Mouse (Mus musculus) forebrain, embryonic 13.5 days (tissue): ENCODE measurements at regions not wholly inside any gene's neighbourhood (a gene's known extent, or its start where the extent isn't known, plus 50 kb on each side); places are given as distances from the start of the nearest gene placed in this dataset.
A peak's percentile ranks its signal among the peaks of the same experiment; 100 is the strongest.

Experiments used
- ATAC-seq: fragments of 200-750 bp; cut with Nextera tagmentation; 2 replicates; pipeline ENCODE4 v1.8.0; 2017
- H3K27ac ChIP-seq: fragments of 300-500 bp; sonication (generic); 2 replicates; pipeline ENCODE4 v1.5.1; 2015; ENCODE audit warnings: inconsistent platforms, mild to moderate bottlenecking, moderate library complexity
- H3K27me3 ChIP-seq: fragments of 300-500 bp; sonication (generic); 2 replicates; pipeline ENCODE4 v1.6.1; 2015; ENCODE audit warnings: mild to moderate bottlenecking, inconsistent platforms
- H3K36me3 ChIP-seq: fragments of 300-500 bp; sonication (generic); 2 replicates; pipeline ENCODE4 v1.6.1; 2015; ENCODE audit warnings: mild to moderate bottlenecking, inconsistent platforms; ENCODE audit not compliant: poor library complexity, severe bottlenecking
- H3K4me1 ChIP-seq: fragments of 300-500 bp; sonication (generic); 2 replicates; pipeline ENCODE4 v1.6.1; 2015; ENCODE audit warnings: inconsistent platforms
- H3K4me2 ChIP-seq: fragments of 300-500 bp; sonication (generic); 2 replicates; pipeline ENCODE4 v1.6.1; 2015; ENCODE audit warnings: inconsistent platforms, mild to moderate bottlenecking, moderate library complexity
- H3K4me3 ChIP-seq: fragments of 300-500 bp; sonication (generic); 2 replicates; pipeline ENCODE4 v1.5.1; 2015; ENCODE audit warnings: mild to moderate bottlenecking, inconsistent platforms
- H3K9ac ChIP-seq: fragments of 300-500 bp; sonication (generic); 2 replicates; pipeline ENCODE4 v1.6.1; 2015; ENCODE audit warnings: mild to moderate bottlenecking, inconsistent platforms
- H3K9me3 ChIP-seq: fragments of 300-500 bp; sonication (generic); replicated peaks from 2 replicates; pipeline ENCODE4 v1.6.1; 2016; ENCODE audit warnings: inconsistent platforms
- WGBS: fragments of 180-500 bp; shearing (Covaris S2); methylation state at CpG from one replicate; pipeline ENCODE4 v1.1.7; 2015; 5-methylcytosine and 5-hydroxymethylcytosine counted together

- H3K9me3 ChIP-seq, result no peaks in the 10 kb centered on the region
- H3K4me2 ChIP-seq, result no peak overlapping the region
- H3K27ac ChIP-seq, result no peak overlapping the region
- no peaks in the 10 kb centered on the region for H3K36me3 ChIP-seq
- ATAC-seq, result no peak
- no peaks in the 10 kb centered on the region for H3K4me1 ChIP-seq
- no peaks in the 10 kb centered on the region for H3K27me3 ChIP-seq
- no peak overlapping the region for H3K4me3 ChIP-seq
- H3K9ac ChIP-seq, result no peak overlapping the region
These were observed 68.1 kb downstream of the Cenpw start for GRCm38 (mm10) chr10:30132243-30132642.

GRCm38 (mm10) chr10:30110341-30110740, 90.0 kb downstream of the Cenpw start:
- WGBS, result 81% methylated on average over 3 of the region's 3 CpGs
- Histone ChIP-seq H3K9me3 (no peaks in the 10 kb centered on the region), H3K27ac (no peak overlapping the region), H3K4me2 (no peak overlapping the region), H3K36me3 (no peaks in the 10 kb centered on the region), H3K4me1 (no peaks in the 10 kb centered on the region), H3K9ac (no peak overlapping the region), H3K4me3 (no peak overlapping the region), H3K27me3 (no peaks in the 10 kb centered on the region)
- no peak for ATAC-seq

GRCm38 (mm10) chr10:30102443-30102842, 97.9 kb downstream of the Cenpw start:
- no peak for ATAC-seq
- H3K4me2 ChIP-seq, result no peak overlapping the region
- no peak overlapping the region for H3K27ac ChIP-seq
- H3K36me3 ChIP-seq, result no peaks in the 10 kb centered on the region
- H3K27me3 ChIP-seq, result no peaks in the 10 kb centered on the region
- no peak overlapping the region for H3K9ac ChIP-seq
- H3K9me3 ChIP-seq, result no peaks in the 10 kb centered on the region
- H3K4me3 ChIP-seq, result no peak overlapping the region
- no peaks in the 10 kb centered on the region for H3K4me1 ChIP-seq

- Histone ChIP-seq H3K4me1 (no peaks in the 10 kb centered on the region), H3K36me3 (no peaks in the 10 kb centered on the region), H3K9me3 (no peaks in the 10 kb centered on the region), H3K9ac (no peak overlapping the region), H3K4me3 (no peak overlapping the region), H3K27me3 (no peaks in the 10 kb centered on the region), H3K4me2 (no peak overlapping the region), H3K27ac (no peak overlapping the region)
- ATAC-seq, result no peak
These were observed 105.8 kb downstream of the Cenpw start for GRCm38 (mm10) chr10:30094603-30095002.

GRCm38 (mm10) chr10:30091549-30091948, 108.8 kb downstream of the Cenpw start:
- Histone ChIP-seq H3K9ac (no peak overlapping the region), H3K4me2 (no peak overlapping the region), H3K36me3 (no peaks in the 10 kb centered on the region), H3K27me3 (no peaks in the 10 kb centered on the region), H3K27ac (no peak overlapping the region), H3K4me1 (no peaks in the 10 kb centered on the region), H3K4me3 (no peak overlapping the region), H3K9me3 (no peaks in the 10 kb centered on the region)
- no peak for ATAC-seq
- WGBS, result 0% methylated on average over 1 of the region's 1 CpGs

- Histone ChIP-seq H3K27ac (no peak overlapping the region), H3K9ac (no peak overlapping the region), H3K4me3 (no peak overlapping the region), H3K9me3 (no peaks in the 10 kb centered on the region), H3K4me1 (no peaks in the 10 kb centered on the region), H3K4me2 (no peak overlapping the region), H3K27me3 (no peaks in the 10 kb centered on the region), H3K36me3 (no peaks in the 10 kb centered on the region)
- peak; percentile 76; the same call in 1 of the 2 replicates for ATAC-seq
- 48% methylated on average over 7 of the region's 7 CpGs for WGBS
These were observed 111.0 kb downstream of the Cenpw start for GRCm38 (mm10) chr10:30089406-30089805.

GRCm38 (mm10) chr10:30085059-30085458, 115.3 kb downstream of the Cenpw start:
- no peak overlapping the region for H3K27ac ChIP-seq
- H3K9me3 ChIP-seq, result no peaks in the 10 kb centered on the region
- no peak overlapping the region for H3K4me3 ChIP-seq
- ATAC-seq, result no peak
- H3K4me1 ChIP-seq, result no peaks in the 10 kb centered on the region
- H3K4me2 ChIP-seq, result no peak overlapping the region
- no peak overlapping the region for H3K9ac ChIP-seq
- no peaks in the 10 kb centered on the region for H3K27me3 ChIP-seq
- no peaks in the 10 kb centered on the region for H3K36me3 ChIP-seq
- WGBS, result 91% methylated on average over 5 of the region's 5 CpGs

GRCm38 (mm10) chr10:30066692-30067091, 133.7 kb downstream of the Cenpw start:
- Histone ChIP-seq H3K4me3 (no peak overlapping the region), H3K36me3 (no peaks in the 10 kb centered on the region), H3K27me3 (no peaks in the 10 kb centered on the region), H3K4me1 (no peaks in the 10 kb centered on the region), H3K4me2 (no peak overlapping the region), H3K9ac (no peak overlapping the region), H3K9me3 (no peaks in the 10 kb centered on the region), H3K27ac (no peak overlapping the region)
- 85% methylated on average over 2 of the region's 2 CpGs for WGBS
- no peak for ATAC-seq

- Histone ChIP-seq H3K27me3 (no peaks in the 10 kb centered on the region), H3K4me2 (no peak overlapping the region), H3K4me3 (no peak overlapping the region), H3K9ac (no peak overlapping the region), H3K36me3 (no peaks in the 10 kb centered on the region), H3K4me1 (no peaks in the 10 kb centered on the region), H3K27ac (no peak overlapping the region), H3K9me3 (no peaks in the 10 kb centered on the region)
- WGBS, result 70% methylated on average over 4 of the region's 4 CpGs
- no peak for ATAC-seq
These were observed 169.7 kb downstream of the Cenpw start for GRCm38 (mm10) chr10:30030621-30031020.

- no peaks in the 10 kb centered on the region for H3K36me3 ChIP-seq
- no peaks in the 10 kb centered on the region for H3K4me1 ChIP-seq
- no peak overlapping the region for H3K4me3 ChIP-seq
- 88% methylated on average over 6 of the region's 6 CpGs for WGBS
- H3K9ac ChIP-seq, result no peak overlapping the region
- no peaks in the 10 kb centered on the region for H3K27me3 ChIP-seq
- no peak overlapping the region for H3K4me2 ChIP-seq
- H3K27ac ChIP-seq, result no peak overlapping the region
- ATAC-seq, result no peak
- no peaks in the 10 kb centered on the region for H3K9me3 ChIP-seq
These were observed 197.3 kb downstream of the Cenpw start for GRCm38 (mm10) chr10:30002950-30003636.

- H3K4me3 ChIP-seq, result no peak overlapping the region
- no peaks in the 10 kb centered on the region for H3K4me1 ChIP-seq
- no peaks in the 10 kb centered on the region for H3K36me3 ChIP-seq
- WGBS, result 77% methylated on average over 2 of the region's 2 CpGs
- no peaks in the 10 kb centered on the region for H3K9me3 ChIP-seq
- H3K27me3 ChIP-seq, result no peaks in the 10 kb centered on the region
- no peak for ATAC-seq
- H3K27ac ChIP-seq, result no peak overlapping the region
- no peak overlapping the region for H3K4me2 ChIP-seq
- no peak overlapping the region for H3K9ac ChIP-seq
These were observed 199.5 kb downstream of the Cenpw start for GRCm38 (mm10) chr10:30000836-30001235.

GRCm38 (mm10) chr10:29981539-29981938, 218.8 kb downstream of the Cenpw start:
- H3K36me3 ChIP-seq, result no peaks in the 10 kb centered on the region
- no peaks in the 10 kb centered on the region for H3K27me3 ChIP-seq
- no peaks in the 10 kb centered on the region for H3K4me1 ChIP-seq
- no peak overlapping the region for H3K9ac ChIP-seq
- H3K9me3 ChIP-seq, result no peaks in the 10 kb centered on the region
- H3K4me3 ChIP-seq, result no peak overlapping the region
- no peak for ATAC-seq
- no peak overlapping the region for H3K4me2 ChIP-seq
- WGBS, result 87% methylated on average over 2 of the region's 2 CpGs
- no peak overlapping the region for H3K27ac ChIP-seq
